Mouse (Mus musculus) testis, adult 2 months (tissue): Measurements from ENCODE around the gene Isyna1.

Experiments used
- CTCF ChIP-seq: fragments of 200-500 bp; IDR thresholded peaks from 2 replicates; pipeline ENCODE4 v1.5.1; 2012; ENCODE audit warnings: low read depth, mild to moderate bottlenecking, inconsistent platforms, low read length, moderate library complexity; ENCODE audit not compliant: control insufficient read depth, insufficient read depth, insufficient replicate concordance
- POLR2A ChIP-seq: fragments of 200-500 bp; IDR thresholded peaks from 2 replicates; pipeline ENCODE4 v1.6.1; 2012; ENCODE audit warnings: low read depth, mild to moderate bottlenecking, inconsistent platforms, low read length, moderate library complexity; ENCODE audit not compliant: control insufficient read depth

GRCm38 (mm10) chr8:70558334-70558733, 35.8 kb upstream of the Isyna1 start:
- TF ChIP-seq POLR2A: no peak
- TF ChIP-seq CTCF: no peak; the same call in 1 of the 2 replicates
